Mouse (Mus musculus): ENCODE results near the gene Nckap5. TPM values are rescaled to one million over a fixed set of nuclear protein-coding genes. Genes with fewer than 3 reads are reported as not detected.

The Nckap5 gene
- total RNA-seq, 2 experiments from 2014 or later: 8.1 to 9.4 TPM

- intact Hi-C loops (cut with DNase I): no loop called here
These were observed 312.5 kb downstream of the Nckap5 start for GRCm38 (mm10) chr1:126518067-126518466.

GRCm38 (mm10) chr1:126517427-126517826 is 313.2 kb downstream of the Nckap5 start:
- intact Hi-C loops (cut with DNase I): no loop called here

More at GRCm38 (mm10) chr1:126518067-126518466, 312.5 kb downstream of the Nckap5 start:
- DNase-seq (ENCODE audit: extremely low spot score in 1 of 2, low spot score in 2 of 2): no peak

GRCm38 (mm10) chr1:126515054-126515756 is 315.4 kb downstream of the Nckap5 start:
- intact Hi-C loops (cut with DNase I): no loop called here
- DNase-seq (ENCODE audit: extremely low spot score in 1 of 2, low spot score in 2 of 2): no peak

More at GRCm38 (mm10) chr1:126517427-126517826, 313.2 kb downstream of the Nckap5 start:
- no peak for DNase-seq (ENCODE audit: extremely low spot score in 1 of 2, low spot score in 2 of 2)

GRCm38 (mm10) chr1:126511835-126512445 is 318.7 kb downstream of the Nckap5 start:
- DNase-seq (ENCODE audit: extremely low spot score in 1 of 2, low spot score in 2 of 2): no peak
- intact Hi-C loops (cut with DNase I): no loop called here

- intact Hi-C loops (cut with DNase I): no loop called here
- no peak for DNase-seq (ENCODE audit: extremely low spot score in 1 of 2, low spot score in 2 of 2)
These were observed 325.9 kb downstream of the Nckap5 start for GRCm38 (mm10) chr1:126504717-126505116.

GRCm38 (mm10) chr1:126502741-126503140 is 327.9 kb downstream of the Nckap5 start:
- intact Hi-C loops (cut with DNase I): no loop called here
- DNase-seq (ENCODE audit: extremely low spot score in 1 of 2, low spot score in 2 of 2): no peak

GRCm38 (mm10) chr1:126496722-126497121 is 333.9 kb downstream of the Nckap5 start:
- intact Hi-C loops (cut with DNase I): no loop called here
- DNase-seq (ENCODE audit: extremely low spot score in 1 of 2, low spot score in 2 of 2): no peak

GRCm38 (mm10) chr1:126492206-126493071 is 338.2 kb downstream of the Nckap5 start:
- DNase-seq (ENCODE audit: extremely low spot score in 1 of 2, low spot score in 2 of 2): peak in 1 of 2 experiments; percentile 48
- intact Hi-C loops (cut with DNase I): no loop called here

GRCm38 (mm10) chr1:126491412-126491811 is 339.2 kb downstream of the Nckap5 start:
- DNase-seq (ENCODE audit: extremely low spot score in 1 of 2, low spot score in 2 of 2): no peak
- intact Hi-C loops (cut with DNase I): no loop called here

- no peak for DNase-seq (ENCODE audit: extremely low spot score in 1 of 2, low spot score in 2 of 2)
- intact Hi-C loops (cut with DNase I): no loop called here
These were observed 340.3 kb downstream of the Nckap5 start for GRCm38 (mm10) chr1:126490256-126490655.

GRCm38 (mm10) chr1:126484664-126485087 is 345.9 kb downstream of the Nckap5 start:
- peak in 1 of 2 experiments; percentile 69 for DNase-seq (ENCODE audit: extremely low spot score in 1 of 2, low spot score in 2 of 2)
- intact Hi-C loops (cut with DNase I): no loop called here

- intact Hi-C loops (cut with DNase I): no loop called here
- DNase-seq (ENCODE audit: extremely low spot score in 1 of 2, low spot score in 2 of 2): no peak
These were observed 346.9 kb downstream of the Nckap5 start for GRCm38 (mm10) chr1:126483665-126484064.

- no peak for DNase-seq (ENCODE audit: extremely low spot score in 1 of 2, low spot score in 2 of 2)
- intact Hi-C loops (cut with DNase I): no loop called here
These were observed 349.0 kb downstream of the Nckap5 start for GRCm38 (mm10) chr1:126481459-126482228.

GRCm38 (mm10) chr1:126473044-126473443 is 357.6 kb downstream of the Nckap5 start:
- intact Hi-C loops (cut with DNase I): no loop called here

GRCm38 (mm10) chr1:126471419-126471818 is 359.2 kb downstream of the Nckap5 start:
- intact Hi-C loops (cut with DNase I): no loop called here
- no peak for DNase-seq (ENCODE audit: extremely low spot score in 1 of 2, low spot score in 2 of 2)

More at GRCm38 (mm10) chr1:126473044-126473443, 357.6 kb downstream of the Nckap5 start:
- no peak for DNase-seq (ENCODE audit: extremely low spot score in 1 of 2, low spot score in 2 of 2)

- DNase-seq (ENCODE audit: extremely low spot score in 1 of 2, low spot score in 2 of 2): no peak
- intact Hi-C loops (cut with DNase I): no loop called here
These were observed 359.7 kb downstream of the Nckap5 start for GRCm38 (mm10) chr1:126470883-126471282.

- intact Hi-C loops (cut with DNase I): no loop called here
- DNase-seq (ENCODE audit: extremely low spot score in 1 of 2, low spot score in 2 of 2): no peak
These were observed 360.6 kb downstream of the Nckap5 start for GRCm38 (mm10) chr1:126469818-126470544.
